Mouse (Mus musculus): ENCODE results near the gene Leng8. TPM values are rescaled to one million over a fixed set of nuclear protein-coding genes. Genes with fewer than 3 reads are reported as not detected.

Leng8 gene
- 111 TPM for polyA plus RNA-seq (2014; fragmentation: Illumina TruSeq; extraction: RNeasy Lipid Tissue Mini Kit (QIAGEN cat#74804); ENCODE audit: low read depth, low replicate concordance)

GRCm38 (mm10) chr7:4136771-4137531, at the start of gene Leng8:
Gene Leng8, plus strand, starts transcription at chr7:4137039.

GRCm38 (mm10) chr7:4119344-4119902, 17.4 kb upstream of the Leng8 start, which contains the start of gene Ttyh1:
Gene Ttyh1, plus strand, starts transcription at chr7:4119408.

GRCm38 (mm10) chr7:4150059-4150541, 13.3 kb downstream of the Leng8 start, which contains the start of gene Leng9:
Gene Leng9, minus strand, starts transcription at chr7:4150374.

GRCm38 (mm10) chr7:4164090-4164910, 27.5 kb downstream of the Leng8 start, which contains the start of gene Cdc42ep5:
Gene Cdc42ep5, minus strand, starts transcription at chr7:4164860.

Other genes with a start within 250 kb of the Leng8 start
- not detected for gene Gm14548, start 238.9 kb upstream of the Leng8 start, polyA plus RNA-seq (2014; fragmentation: Illumina TruSeq; extraction: RNeasy Lipid Tissue Mini Kit (QIAGEN cat#74804); ENCODE audit: low read depth, low replicate concordance)
- 0.16 TPM for gene Lilra6, start 221.5 kb upstream of the Leng8 start, polyA plus RNA-seq (2014; fragmentation: Illumina TruSeq; extraction: RNeasy Lipid Tissue Mini Kit (QIAGEN cat#74804); ENCODE audit: low read depth, low replicate concordance)
- 1.3 TPM for gene Lair1, start 73.8 kb upstream of the Leng8 start, polyA plus RNA-seq (2014; fragmentation: Illumina TruSeq; extraction: RNeasy Lipid Tissue Mini Kit (QIAGEN cat#74804); ENCODE audit: low read depth, low replicate concordance)
- 1.2 TPM for gene Ttyh1, start 17.6 kb upstream of the Leng8 start, polyA plus RNA-seq (2014; fragmentation: Illumina TruSeq; extraction: RNeasy Lipid Tissue Mini Kit (QIAGEN cat#74804); ENCODE audit: low read depth, low replicate concordance)
- 3.7 TPM for gene Leng9, start 13.3 kb downstream of the Leng8 start, polyA plus RNA-seq (2014; fragmentation: Illumina TruSeq; extraction: RNeasy Lipid Tissue Mini Kit (QIAGEN cat#74804); ENCODE audit: low read depth, low replicate concordance)
- 6.4 TPM for gene Cdc42ep5, start 27.8 kb downstream of the Leng8 start, polyA plus RNA-seq (2014; fragmentation: Illumina TruSeq; extraction: RNeasy Lipid Tissue Mini Kit (QIAGEN cat#74804); ENCODE audit: low read depth, low replicate concordance)
- 1.3 TPM for gene Lilra5, start 100.7 kb downstream of the Leng8 start, polyA plus RNA-seq (2014; fragmentation: Illumina TruSeq; extraction: RNeasy Lipid Tissue Mini Kit (QIAGEN cat#74804); ENCODE audit: low read depth, low replicate concordance)
- 0.42 TPM for gene Ncr1, start 200.7 kb downstream of the Leng8 start, polyA plus RNA-seq (2014; fragmentation: Illumina TruSeq; extraction: RNeasy Lipid Tissue Mini Kit (QIAGEN cat#74804); ENCODE audit: low read depth, low replicate concordance)

All from heart, adult 10 weeks (tissue).